Mouse (Mus musculus) left cerebral cortex, adult 9 months (tissue): ENCODE measurements at regions not wholly inside any gene's neighbourhood (a gene's known extent, or its start where the extent isn't known, plus 50 kb on each side); places are given as distances from the start of the nearest gene placed in this dataset.

Experiments
- DNase-seq, 2 experiments: peaks; one replicate each; pipeline ENCODE4 v3.0.0; 2022; ENCODE audit warnings: low spot score in 2 of 2

DNA sequence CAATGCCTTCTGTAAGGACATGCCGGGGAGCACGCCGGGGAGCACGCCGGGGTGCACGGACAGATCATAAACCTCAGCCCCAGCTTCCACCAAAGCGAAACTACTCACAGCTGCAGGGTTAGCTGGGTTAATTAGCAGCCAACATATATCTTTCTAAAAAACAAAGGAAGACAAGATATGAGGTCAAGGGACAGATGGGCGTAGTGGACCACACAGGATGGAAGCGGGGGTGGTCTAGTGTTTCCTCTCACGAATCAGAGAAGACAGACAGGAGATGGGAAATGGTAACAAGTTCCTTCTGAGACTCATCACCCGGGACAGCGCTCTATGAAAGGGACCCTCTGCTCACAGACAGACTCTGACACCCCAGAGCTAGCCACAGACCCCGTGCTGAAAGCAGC is 60.0 kb upstream of the Ajap1 start:
- no peak for DNase-seq

DNA sequence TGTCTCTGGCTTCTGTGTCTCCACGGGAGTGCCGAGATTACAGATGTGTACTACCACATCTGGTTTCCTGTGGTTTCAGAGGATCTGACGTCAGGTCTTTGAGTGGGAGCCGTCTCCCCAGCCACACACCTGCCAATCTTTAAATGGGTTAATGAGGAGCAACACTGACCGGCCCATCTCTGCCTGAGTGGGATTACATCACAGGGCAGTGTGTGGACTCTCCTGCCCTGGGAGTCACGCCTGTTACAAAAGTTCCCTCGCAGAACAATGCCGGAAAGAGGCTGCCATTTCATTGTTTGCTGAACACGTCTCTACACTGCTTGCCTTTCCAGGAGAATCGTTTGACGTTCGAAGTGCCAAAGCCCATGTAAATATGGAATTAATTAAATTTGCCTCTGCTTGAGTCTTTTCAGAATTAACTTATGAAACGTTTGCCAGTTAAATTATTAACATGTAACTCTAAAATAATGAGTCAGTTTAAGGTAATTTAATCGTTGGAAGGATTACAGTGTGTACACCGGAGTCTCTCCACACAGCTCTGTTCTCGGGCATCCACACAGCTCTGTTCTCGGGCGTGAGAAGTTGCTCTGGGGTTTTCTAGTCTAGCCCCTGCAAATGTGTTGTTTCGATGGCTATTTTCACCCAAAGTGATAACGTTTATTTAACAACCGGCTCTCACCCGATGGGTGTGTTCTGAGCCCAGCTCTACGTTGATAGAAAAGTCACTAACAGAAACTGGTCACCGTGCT is 61.5 kb upstream of the Ajap1 start:
- no peak for DNase-seq

DNA sequence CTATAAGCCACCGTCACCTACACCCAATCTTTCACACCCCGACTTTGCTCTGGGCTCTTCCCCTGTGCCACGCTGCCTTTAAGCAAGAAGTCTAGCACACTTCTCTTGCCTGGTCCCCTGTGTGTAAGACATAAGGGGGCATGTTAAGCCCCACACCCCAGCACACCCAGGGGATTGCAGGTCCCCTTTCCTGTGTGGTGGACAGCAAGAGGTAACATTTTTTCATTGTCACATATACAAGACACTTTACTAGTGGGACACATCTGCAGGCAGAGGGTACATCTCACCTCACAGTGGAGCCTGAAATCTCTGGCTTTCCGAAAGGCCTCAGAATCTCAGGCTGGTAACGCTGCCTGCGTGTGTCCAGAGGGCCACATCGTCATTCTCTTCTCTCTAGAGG is 64.1 kb upstream of the Ajap1 start:
- no peak for DNase-seq

DNA sequence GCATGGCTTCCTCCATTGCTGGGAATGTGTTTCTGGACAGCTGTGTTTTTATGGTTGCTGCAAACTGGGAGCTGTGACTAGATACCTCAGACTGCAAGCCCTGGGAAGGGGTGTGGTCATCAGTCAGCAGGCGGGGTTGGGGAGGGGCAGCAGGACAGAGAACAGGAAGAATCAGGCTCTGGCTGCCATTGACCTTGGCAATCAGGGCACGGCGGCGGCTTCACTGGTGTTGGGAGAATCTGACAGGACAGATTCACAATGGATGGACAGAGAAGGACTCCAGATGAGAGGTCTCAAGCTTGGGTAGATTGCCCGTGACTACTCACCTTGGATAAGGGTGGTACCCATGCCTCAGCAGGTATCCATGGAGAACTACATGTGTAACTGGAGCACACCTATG is 64.5 kb upstream of the Ajap1 start:
- no peak for DNase-seq

DNA sequence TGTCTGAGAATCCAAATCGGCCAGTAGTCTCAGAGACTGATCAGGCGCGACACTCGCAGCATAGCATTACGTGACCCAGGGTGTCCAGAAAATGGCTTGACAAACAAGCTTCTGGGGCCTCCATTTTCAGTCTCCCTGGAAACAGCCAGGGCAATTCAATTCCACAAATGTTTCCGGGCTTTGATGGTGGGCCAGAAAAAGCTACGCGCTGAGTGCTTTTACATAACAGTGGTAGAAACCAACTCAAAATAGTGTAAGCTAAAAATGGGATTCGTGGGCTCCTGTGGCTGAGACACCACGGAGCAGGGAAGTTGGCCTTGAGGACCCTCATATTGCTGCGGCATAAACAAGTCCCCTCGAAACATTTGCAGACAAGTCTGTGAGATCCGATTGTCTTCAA is 65.3 kb upstream of the Ajap1 start:
- DNase-seq, result peak; percentile 14 to 69

DNA sequence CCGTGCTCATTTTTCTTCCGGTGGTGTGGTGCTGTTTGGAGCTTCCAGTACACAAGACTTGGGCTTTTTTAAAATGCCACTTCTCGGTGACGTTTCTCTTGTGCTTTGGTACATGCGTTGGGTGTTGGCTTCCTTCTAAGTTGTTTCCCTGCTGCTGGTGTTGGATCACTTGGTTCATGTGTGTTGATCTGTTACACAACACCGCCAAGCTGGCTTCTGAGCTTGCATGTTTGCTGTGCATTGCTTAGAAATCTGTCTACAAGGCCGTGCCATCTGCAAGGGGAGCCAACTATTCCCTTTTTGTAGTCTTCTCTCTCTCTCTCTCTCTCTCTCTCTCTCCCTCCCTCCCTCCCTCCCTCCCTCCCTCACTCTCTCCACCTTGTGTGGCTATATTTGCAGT is 68.7 kb upstream of the Ajap1 start:
- peak in 1 of 2 experiments; percentile 4 for DNase-seq

DNA sequence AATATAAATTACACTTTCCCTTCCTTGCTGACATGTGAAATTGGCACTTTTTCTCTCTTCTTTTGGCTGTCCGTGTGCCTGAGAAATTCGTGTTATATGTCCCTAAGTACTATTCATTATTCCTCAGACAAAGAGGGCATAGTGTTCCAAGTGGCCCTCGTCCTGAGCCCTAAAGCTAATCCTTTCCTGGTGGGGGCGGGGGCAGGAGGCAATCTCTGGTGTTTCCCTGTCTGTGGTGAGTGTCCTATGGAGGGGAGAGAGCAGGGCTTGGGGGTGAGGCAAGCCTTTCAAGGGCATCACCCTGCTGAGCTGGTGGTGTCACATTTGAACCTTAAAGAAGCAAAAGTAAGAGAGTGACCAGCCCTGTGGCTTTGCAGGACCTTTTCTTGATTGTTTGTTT is 69.9 kb upstream of the Ajap1 start:
- DNase-seq, result no peak

DNA sequence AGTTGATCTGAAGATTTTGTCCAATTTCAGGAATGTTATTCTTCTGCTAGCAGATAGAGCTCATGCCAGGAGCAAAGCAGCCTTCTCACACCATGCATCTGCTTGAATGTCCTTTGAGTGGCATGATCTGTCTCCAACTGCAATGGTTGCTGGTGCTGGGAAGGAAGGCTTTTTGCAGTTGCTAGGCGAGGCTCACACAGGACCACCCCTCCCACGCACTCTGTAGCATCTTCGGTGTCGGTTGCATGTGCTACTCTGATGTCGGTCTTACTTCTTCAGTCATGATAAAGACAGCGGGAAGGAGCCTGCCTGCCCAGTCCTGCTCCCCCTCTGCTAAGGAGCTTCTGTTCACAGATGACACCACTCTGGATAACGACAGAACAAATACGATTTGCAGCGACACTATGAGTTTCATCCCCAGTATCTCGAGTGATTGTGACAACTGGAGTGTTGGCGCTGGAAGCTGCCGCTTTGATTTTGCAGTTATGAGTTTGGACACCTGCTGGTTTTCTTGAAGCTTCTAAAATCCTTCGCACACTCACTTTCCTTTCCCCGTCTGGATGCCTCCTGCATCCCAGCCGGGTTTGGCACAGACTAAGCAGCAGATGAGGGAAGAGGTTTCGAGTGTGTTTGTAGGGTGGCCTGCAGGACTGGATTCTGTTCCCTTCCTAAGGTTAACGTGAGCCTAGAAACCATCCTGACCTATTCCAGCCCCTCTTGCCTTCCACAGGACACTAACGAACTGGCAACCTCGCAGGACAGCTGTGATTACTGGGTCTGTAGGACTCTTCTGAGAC is 75.4 kb upstream of the Ajap1 start:
- peak in 1 of 2 experiments; percentile 34 for DNase-seq

DNA sequence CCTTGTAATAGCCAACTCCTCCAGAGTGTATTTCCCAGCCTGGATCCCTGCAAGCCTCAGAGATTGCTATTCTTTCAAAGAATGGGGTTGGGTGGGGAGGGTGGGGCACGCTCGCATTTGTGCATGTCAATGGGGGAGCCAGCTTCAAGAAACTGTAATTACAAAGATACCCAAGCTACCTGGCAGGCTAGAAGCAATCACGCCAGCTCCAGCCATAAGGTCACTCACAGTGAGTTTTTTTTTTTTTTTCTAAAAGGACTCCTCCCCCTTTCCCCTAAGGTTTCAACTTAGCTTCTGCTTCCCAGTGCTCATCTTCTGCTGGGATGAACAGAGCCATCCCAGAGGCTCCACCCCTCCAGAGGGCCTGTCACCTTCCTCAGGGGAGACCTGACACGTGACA is 77.0 kb upstream of the Ajap1 start:
- DNase-seq, result no peak

DNA sequence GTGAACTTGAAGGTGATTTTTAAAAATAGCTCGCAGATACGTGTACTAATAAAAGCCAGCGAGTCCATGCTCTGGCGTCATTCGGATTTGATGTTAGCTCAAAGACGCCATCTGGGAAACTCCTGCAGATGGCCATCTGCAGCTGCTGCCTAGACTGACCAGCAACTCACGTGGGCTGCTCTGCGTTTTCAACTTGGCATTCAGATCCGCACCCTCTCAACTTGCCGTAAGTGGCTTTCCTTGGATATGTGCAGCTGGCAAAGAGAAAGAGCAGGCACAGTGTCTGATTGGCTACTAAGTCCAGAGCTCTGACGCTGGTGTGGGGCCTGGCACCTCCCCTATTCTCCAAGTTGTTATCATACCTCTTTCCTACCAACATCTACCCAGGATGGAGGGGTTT is 77.6 kb upstream of the Ajap1 start:
- DNase-seq, result peak in 1 of 2 experiments; percentile 7

DNA sequence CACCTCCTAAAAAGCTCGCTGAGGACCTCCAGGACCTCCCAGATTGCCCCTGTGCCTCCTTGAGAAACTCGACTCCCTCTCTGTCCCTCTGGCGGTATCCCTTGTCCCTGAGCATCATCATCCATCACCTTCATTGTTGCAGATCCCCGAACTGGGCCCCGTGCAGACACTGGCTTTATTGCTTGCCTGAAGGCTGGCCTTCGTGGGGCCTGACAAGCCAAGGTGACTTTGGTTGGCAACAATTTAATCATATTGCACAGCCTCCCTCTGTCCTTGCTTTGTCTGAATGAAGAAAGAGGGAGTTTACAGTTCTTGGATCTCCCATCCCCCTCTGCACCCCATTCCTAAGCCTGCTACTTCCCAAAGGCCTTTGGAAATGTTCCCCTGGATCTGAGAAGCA is 78.3 kb upstream of the Ajap1 start:
- DNase-seq, result no peak

DNA sequence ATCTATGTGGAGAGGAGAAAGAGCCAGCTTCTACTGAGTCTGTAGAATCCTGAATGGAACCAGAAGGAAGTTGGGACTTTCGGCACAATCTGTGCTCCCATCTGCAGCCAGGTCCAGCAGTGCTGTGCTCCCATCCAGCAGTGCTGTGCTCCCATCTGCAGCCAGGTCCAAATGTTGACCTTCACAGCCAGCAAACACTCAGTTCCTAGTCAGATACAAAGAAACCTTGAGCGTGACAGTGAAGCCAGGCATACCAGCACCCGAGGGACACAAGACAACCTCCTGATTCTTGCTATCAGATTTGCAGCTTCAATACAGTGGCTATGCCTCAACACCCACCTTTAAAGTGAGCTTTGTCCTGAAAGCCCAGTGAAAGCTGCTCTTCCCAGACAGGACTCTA is 79.4 kb upstream of the Ajap1 start:
- DNase-seq, result no peak

DNA sequence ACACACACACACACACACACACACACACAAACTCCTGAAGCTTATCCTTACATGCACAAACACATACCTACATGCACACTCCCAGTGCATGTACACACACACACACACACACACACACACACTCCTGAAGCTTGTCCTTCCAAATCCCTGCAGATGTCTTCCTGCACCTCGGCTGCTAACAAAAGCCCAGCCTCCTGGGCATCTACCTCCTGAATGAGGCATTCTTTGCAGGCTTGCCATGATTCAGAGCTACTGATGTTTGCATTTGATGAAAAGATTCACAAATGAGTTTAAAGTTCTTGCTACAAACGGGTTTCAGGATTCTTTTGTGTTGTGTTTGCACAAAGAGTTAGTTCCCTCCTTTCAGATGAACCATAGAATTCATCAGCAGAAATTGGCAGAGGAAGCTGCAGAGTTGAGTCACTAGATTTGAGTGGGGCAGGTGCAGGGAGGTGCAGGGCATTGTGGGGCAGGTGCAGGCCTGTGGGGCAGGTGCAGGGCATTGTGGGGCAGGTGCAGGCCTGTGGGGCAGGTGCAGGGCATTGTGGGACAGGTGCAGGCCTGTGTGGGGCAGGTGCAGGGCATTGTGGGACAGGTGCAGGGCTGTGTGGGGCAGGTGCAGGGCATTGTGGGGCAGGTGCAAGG is 84.8 kb upstream of the Ajap1 start:
- no peak for DNase-seq

DNA sequence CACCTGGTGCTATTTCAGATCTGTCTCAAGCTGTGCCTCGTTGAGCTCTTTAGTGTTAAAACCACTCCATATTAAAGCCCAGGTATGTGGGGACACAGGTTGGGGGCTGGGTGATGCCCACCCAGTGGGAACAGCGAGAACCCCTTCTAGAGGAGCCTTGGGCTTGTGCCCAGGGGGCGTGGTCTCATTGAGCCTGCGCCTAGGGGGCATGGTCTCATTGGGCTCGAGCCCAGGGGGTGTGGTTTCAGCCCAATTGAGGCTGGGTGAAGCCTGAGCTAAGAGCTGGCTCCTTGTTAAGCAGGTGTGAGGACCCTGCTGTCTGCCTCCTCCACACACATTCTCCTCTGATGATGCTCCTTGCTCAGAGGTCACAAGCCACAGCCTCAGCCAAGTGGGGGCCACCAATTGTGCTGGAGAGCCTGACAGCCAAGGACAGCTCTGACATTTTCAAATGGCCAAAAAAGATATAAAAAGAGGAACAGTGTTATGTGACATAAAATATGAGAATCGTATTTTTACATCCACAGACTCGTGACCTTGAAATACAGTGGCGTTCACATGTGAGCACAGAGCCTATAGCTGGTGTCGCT is 90.7 kb upstream of the Ajap1 start:
- no peak for DNase-seq

DNA sequence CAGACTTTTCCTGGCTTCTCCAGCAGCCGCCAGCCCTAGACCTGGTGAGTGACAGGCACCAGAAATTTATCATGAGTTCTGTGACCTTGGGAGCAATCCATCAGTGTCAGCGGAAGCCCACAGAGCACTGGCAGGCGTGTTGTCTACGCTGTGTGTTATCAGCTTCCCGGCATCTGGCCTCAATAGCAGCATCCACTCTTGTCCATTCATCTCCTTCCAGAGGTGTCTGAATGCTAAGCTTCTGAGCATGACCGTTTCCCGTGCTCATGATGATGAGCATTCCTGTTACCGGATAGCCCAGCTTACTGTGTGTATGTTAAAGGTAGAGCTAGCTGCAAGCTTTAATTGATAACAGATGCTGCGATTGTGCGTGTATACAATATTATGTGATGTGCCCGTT is 110.7 kb upstream of the Ajap1 start:
- no peak for DNase-seq

DNA sequence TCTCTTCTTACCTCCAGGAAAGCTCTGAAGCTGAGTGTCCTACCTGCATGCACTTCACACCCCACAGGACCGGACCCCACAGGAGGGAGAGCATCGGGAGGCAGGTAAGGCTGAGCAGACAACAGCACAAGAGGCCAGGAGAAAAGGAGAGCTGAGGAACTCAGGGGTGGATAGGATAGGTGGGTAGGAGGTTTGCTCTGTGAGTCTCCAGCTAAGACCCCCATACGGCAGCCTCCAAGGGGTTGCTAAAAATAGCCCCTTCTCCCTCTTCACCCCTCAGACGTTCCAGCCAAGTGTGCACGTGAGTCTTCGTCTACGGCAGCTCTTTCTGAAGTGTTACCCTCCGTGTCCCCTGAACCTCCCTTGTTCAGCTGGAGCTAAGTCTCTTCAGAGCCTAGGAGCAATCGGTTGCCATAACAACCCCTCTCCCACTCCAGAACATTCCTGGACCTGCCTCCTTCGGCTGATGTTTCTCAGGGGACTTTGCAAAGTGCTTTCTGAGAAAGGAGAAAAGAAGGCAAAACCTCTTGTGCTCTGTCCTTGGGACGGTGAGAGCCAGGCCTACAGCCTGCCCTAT is 117.3 kb upstream of the Ajap1 start:
- peak; percentile 33 to 51 for DNase-seq

DNA sequence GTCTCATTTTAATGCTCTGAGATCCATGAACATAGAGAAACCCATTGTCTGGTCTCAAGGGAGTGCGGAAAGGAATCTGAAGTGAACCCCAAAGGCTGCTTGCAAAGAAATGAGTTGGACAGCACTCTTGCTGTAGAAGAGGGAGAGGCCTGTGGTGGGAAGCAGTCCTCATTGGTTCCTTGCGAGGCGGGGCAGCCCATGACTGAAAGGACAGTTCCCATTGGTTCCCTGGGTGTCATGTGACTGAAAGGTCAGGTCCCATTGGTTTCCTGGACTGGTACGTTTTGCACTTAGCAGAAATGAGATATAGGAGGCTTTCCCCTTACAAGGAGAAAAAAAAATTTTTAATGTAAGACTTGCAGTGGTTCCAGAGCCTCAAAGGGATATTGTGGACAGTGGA is 119.9 kb upstream of the Ajap1 start:
- no peak for DNase-seq

DNA sequence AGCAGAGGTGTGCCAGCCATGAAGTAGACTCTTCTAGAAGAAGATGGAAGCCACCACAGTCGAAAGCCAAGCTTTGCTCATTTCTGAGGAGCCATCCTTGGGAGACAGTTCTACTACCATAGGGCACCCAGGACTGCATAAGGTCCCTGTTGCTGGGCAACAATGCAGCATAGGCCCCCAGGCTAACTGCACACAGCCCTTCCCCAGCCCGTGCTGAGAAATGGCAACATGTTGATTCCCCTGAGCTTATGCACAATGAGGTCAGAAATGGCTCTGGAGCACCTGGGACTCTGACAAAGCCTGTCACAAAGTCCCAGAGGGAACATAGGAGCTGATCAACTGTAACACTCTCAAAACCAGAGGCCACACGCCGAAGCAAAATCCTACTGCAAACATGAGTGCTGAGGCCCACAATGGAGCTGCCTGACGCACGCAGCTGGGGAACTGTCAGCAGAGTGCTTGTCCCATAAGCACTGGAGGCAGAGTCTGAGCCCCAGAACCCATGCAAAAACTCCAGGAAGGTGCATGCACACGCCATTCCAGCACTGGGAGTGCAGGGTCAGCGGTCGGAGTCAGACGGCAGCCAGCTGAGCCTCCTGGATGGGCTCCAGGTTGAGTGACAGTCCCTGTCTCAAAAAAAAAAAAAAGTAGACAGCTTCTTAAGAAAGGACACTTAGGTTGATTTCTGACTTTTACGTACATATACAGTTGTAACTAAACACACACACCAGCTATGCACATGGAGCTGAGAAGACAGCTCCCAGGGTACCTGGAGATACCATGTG is 120.6 kb upstream of the Ajap1 start:
- no peak for DNase-seq

DNA sequence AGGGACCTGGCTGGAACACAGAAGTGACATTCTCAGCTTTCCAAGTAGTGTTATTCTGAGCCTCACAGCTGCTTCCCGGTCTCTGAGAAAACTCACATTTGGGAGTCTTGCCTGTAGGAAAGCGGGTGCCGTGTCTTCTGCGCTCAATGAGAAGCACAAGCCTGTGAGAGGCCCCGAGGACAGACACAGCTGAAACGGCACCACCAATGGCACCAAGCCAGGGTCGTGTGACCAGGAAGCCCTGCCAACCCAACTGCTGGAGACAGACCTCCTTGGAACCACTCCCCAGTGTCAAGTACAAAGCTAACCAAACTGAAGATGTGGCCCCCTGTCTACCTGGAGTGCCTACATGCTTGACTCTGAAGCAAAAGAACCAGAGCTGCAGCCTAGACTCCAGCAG is 121.3 kb upstream of the Ajap1 start:
- peak in 1 of 2 experiments; percentile 16 for DNase-seq

DNA sequence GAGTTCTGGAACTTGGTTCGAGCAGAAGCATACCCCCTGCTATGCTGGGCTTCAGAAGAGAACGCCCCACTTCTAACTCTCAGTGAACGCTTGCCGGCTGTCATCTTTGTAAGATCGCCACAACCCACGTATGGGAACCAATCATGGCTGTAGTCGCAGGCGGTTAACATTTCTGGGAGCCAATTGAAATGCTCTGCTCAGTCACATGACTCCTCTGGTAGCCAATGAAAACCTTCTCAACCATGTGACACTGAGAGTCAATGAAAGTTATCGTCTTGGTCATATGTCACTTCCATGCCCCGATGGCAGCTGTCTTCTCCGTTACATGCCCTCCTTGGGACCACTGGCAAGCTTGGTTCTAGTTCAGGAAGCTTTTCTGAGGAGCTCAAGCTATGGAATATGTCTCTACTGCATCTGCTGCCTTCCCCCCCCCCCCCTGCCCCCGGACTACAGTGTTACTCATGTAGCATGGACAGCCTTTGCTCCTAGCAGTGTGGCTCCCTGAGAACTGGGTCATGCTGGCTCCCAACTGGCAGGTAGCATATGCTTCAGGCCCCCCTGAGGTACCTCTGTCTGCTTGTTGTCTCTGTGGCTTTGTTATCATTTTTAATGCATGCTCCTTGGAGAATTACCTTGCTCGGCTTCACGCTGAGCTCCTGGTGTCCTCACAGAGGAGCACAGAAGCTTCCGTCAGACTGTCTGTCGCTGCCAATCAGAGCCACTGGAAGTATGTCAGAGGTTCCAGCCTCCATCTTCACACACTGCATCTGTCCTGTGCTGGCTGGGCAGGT is 122.3 kb upstream of the Ajap1 start:
- no peak for DNase-seq
